ENCODE assay signal across 9 mouse cellular contexts in genomic region chr7:144585648-144586047, GRCm38 (mm10). TPM values are rescaled to one million over a fixed set of nuclear protein-coding genes. Genes with fewer than 3 reads are reported as not detected.
A peak's percentile ranks its signal among the peaks of the same experiment; 100 is the strongest.
DNase-seq lines count a peak whose midpoint lies in the region; ATAC-seq and TF ChIP-seq lines count a peak whose summit lies in the region.
"Had no signal": no experiment of that assay in that cellular context is flagged by ENCODE, and none has a peak within 500 bp of the region (broad histone marks: within the 10 kb centered on the region; RNA-seq: fewer than 3 reads in every experiment).

No protein-coding gene starts in this region.

- peak; percentile 78 for DNase-seq in forebrain, embryonic 14.5 days (ENCODE audit: low spot score)
- peak; percentile 52 for DNase-seq in ES-E14 (ENCODE audit: low read depth, low spot score)
- DNase-seq in cerebellum, postnatal 25 days, result peak; percentile 79 to 84
- peak; percentile 75 to 89 for DNase-seq in heart, postnatal 10 days
- peak; percentile 90 for DNase-seq in limb, embryonic 11.5 days (ENCODE audit: low spot score)
- peak; percentile 86 for DNase-seq in retina, embryonic 14.5 days (ENCODE audit: low spot score)
- DNase-seq in thymus, postnatal 36 days, result peak; percentile 48

- WGBS in forebrain, embryonic 14.5 days, result 8% methylated on average over 6 of the region's 6 CpGs
- WGBS in forebrain, embryonic 15.5 days, result 8% methylated on average over 6 of the region's 6 CpGs
- WGBS in limb, embryonic 11.5 days, result 20% methylated on average over 6 of the region's 6 CpGs

- no peaks in the 10 kb centered on the region for H3K27me3 ChIP-seq in forebrain, embryonic 14.5 days (replicated peaks; ENCODE audit: control insufficient read depth, insufficient read depth, low read length)
- H3K27me3 ChIP-seq in forebrain, embryonic 15.5 days, result no peaks in the 10 kb centered on the region
- no peaks in the 10 kb centered on the region for H3K27me3 ChIP-seq in limb, embryonic 11.5 days (ENCODE audit: control insufficient read depth, insufficient read depth, low read length)

- no peak overlapping the region for H3K4me2 ChIP-seq in forebrain, embryonic 14.5 days (ENCODE audit: low read length)
- H3K4me2 ChIP-seq in forebrain, embryonic 15.5 days (replicated peaks), result no peak overlapping the region
- H3K4me2 ChIP-seq in limb, embryonic 11.5 days (ENCODE audit: low read depth, severe bottlenecking), result no peak overlapping the region
- H3K4me2 ChIP-seq: limb, embryonic 13.5 days had no signal

- in situ Hi-C loops in ES-E14 (cut with MboI; ENCODE audit: low sequenced_read_pairs in 2 of 2, unreplicated experiment in 2 of 2), result loop anchor here (5.0 to 25.0 kb wide), 3 partner anchors 187 to 327 kb away; partner anchors contain the start of gene LTO1 (in 1 of the 2)

- no peak overlapping the region for H3K4me3 ChIP-seq in forebrain, embryonic 14.5 days (ENCODE audit: low read depth, low read length)
- H3K4me3 ChIP-seq in forebrain, embryonic 15.5 days, result no peak overlapping the region
- no peak overlapping the region for H3K4me3 ChIP-seq in ES-E14 (ENCODE audit: insufficient read depth in 1 of 2, low read depth in 1 of 2, low read length in 2 of 2, poor library complexity in 1 of 2, severe bottlenecking in 1 of 2)
- H3K4me3 ChIP-seq in limb, embryonic 11.5 days (ENCODE audit: low read depth, low read length), result no peak overlapping the region
- H3K4me3 ChIP-seq: limb, embryonic 13.5 days had no signal

- H3K4me1 ChIP-seq in forebrain, embryonic 14.5 days (ENCODE audit: control insufficient read depth, insufficient read depth, low read length), result peaks cover 7% of the 10 kb centered on the region
- H3K4me1 ChIP-seq in forebrain, embryonic 15.5 days, result peaks cover 22% of the 10 kb centered on the region
- no peaks in the 10 kb centered on the region for H3K4me1 ChIP-seq in ES-E14 (ENCODE audit: control insufficient read depth in 2 of 2, insufficient read depth in 2 of 2, low read length in 2 of 2, poor library complexity in 1 of 2)
- H3K4me1 ChIP-seq in limb, embryonic 11.5 days (ENCODE audit: control insufficient read depth, insufficient read depth, low read length), result peaks cover 3% of the 10 kb centered on the region

- H3K36me3 ChIP-seq in forebrain, embryonic 14.5 days (ENCODE audit: control insufficient read depth, insufficient read depth, low read length), result no peaks in the 10 kb centered on the region
- no peaks in the 10 kb centered on the region for H3K36me3 ChIP-seq in forebrain, embryonic 15.5 days
- no peaks in the 10 kb centered on the region for H3K36me3 ChIP-seq in ES-E14 (ENCODE audit: control insufficient read depth, insufficient read depth, low read length, poor library complexity, severe bottlenecking)
- no peaks in the 10 kb centered on the region for H3K36me3 ChIP-seq in limb, embryonic 11.5 days (ENCODE audit: control insufficient read depth, insufficient read depth, low read length)

- no peak for ATAC-seq in forebrain, embryonic 14.5 days
- ATAC-seq in forebrain, embryonic 15.5 days (replicated peaks), result no peak
- no peak for ATAC-seq in limb, embryonic 11.5 days (ENCODE audit: insufficient number of reproducible peaks, low FRiP score, low TSS enrichment, low read depth)

- intact Hi-C loops in heart, postnatal 10 days (cut with DNase I), result loop anchor here (1.0 to 2.0 kb wide), 3 partner anchors 191 to 369 kb away; no protein-coding TSS in a partner anchor

- no peak overlapping the region for H3K9ac ChIP-seq in forebrain, embryonic 14.5 days (ENCODE audit: low read length)
- no peak overlapping the region for H3K9ac ChIP-seq in forebrain, embryonic 15.5 days (replicated peaks)
- no peak overlapping the region for H3K9ac ChIP-seq in ES-E14 (ENCODE audit: insufficient read depth, low read depth, low read length, poor library complexity, severe bottlenecking)
- H3K9ac ChIP-seq in limb, embryonic 11.5 days (ENCODE audit: low read length), result no peak overlapping the region
- H3K9ac ChIP-seq: limb, embryonic 13.5 days had no signal

- H3K27ac ChIP-seq in forebrain, embryonic 14.5 days (ENCODE audit: low read depth, low read length), result no peak overlapping the region
- H3K27ac ChIP-seq in forebrain, embryonic 15.5 days (replicated peaks), result no peak overlapping the region
- no peak overlapping the region for H3K27ac ChIP-seq in ES-E14 (ENCODE audit: insufficient read depth, low read depth, low read length, poor library complexity, severe bottlenecking)
- no peak overlapping the region for H3K27ac ChIP-seq in limb, embryonic 11.5 days (replicated peaks; ENCODE audit: low read depth, low read length)
- H3K27ac ChIP-seq: limb, embryonic 13.5 days had no signal

- no peaks in the 10 kb centered on the region for H3K9me3 ChIP-seq in forebrain, embryonic 14.5 days (replicated peaks; ENCODE audit: control insufficient read depth, low read length)
- no peaks in the 10 kb centered on the region for H3K9me3 ChIP-seq in forebrain, embryonic 15.5 days
- no peaks in the 10 kb centered on the region for H3K9me3 ChIP-seq in ES-E14 (ENCODE audit: control insufficient read depth, insufficient read depth, low read depth, low read length)
- no peaks in the 10 kb centered on the region for H3K9me3 ChIP-seq in limb, embryonic 11.5 days (ENCODE audit: control insufficient read depth, low read length)
- H3K9me3 ChIP-seq: limb, embryonic 13.5 days had no signal

TF ChIP-seq in ES-E14, 5 proteins besides CTCF, POLR2A, EP300 and RAD21:
- no peak for TF ChIP-seq MAFK (IDR thresholded peaks at IDR 0.05; ENCODE audit: insufficient read depth, low read depth, low read length)
- no peak for TF ChIP-seq ZNF384 (IDR thresholded peaks at IDR 0.05; ENCODE audit: low read depth, low read length)
- peak; percentile 97 for TF ChIP-seq ZC3H11A (IDR thresholded peaks at IDR 0.05; ENCODE audit: borderline replicate concordance, low read depth, low read length)
- TF ChIP-seq CHD2 (IDR thresholded peaks at IDR 0.05; ENCODE audit: low read depth, low read length), result no peak

RNA-seq across cellular contexts. Expression of gene Fadd, which starts 3.4 kb away (rescaled TPM):
- 6.7 and 7.2 TPM in 2 replicates for polyA plus RNA-seq in forebrain, embryonic 14.5 days (2014; fragmentation: Nextera tagmentation; extraction: Ambion mirVana)
- polyA plus RNA-seq in forebrain, embryonic 15.5 days (2015; fragmentation: Nextera tagmentation; extraction: Ambion mirVana), result 5.4 and 5.7 TPM in 2 replicates
- 2.3 and 2.9 TPM in 2 replicates for total RNA-seq in ES-E14 (2012; rRNA removed)
- total RNA-seq in heart, postnatal 10 days (2021), result 10 to 100 TPM; 10.6 to 13.1 TPM
- polyA plus RNA-seq in limb, embryonic 11.5 days (2014; fragmentation: Nextera tagmentation; extraction: Ambion mirVana), result 11.3 and 12.3 TPM in 2 replicates

RNA-seq across cellular contexts. Expression of gene Ppfia1, which starts 32.1 kb away (rescaled TPM):
- polyA plus RNA-seq in forebrain, embryonic 14.5 days (2014; fragmentation: Nextera tagmentation; extraction: Ambion mirVana), result 23.0 and 30.5 TPM in 2 replicates
- polyA plus RNA-seq in forebrain, embryonic 15.5 days (2015; fragmentation: Nextera tagmentation; extraction: Ambion mirVana), result 30.9 and 31.0 TPM in 2 replicates
- total RNA-seq in ES-E14 (2012; rRNA removed), result 55.1 and 55.7 TPM in 2 replicates
- 10 to 100 TPM; 69.9 to 81.5 TPM for total RNA-seq in heart, postnatal 10 days (2021)
- 41.8 and 47.9 TPM in 2 replicates for polyA plus RNA-seq in limb, embryonic 11.5 days (2014; fragmentation: Nextera tagmentation; extraction: Ambion mirVana)
